Mouse (Mus musculus) CD8-positive naive resting alpha-beta T cell, adult 2 months (primary cell): ENCODE data around the gene Pou2af1.

Experiments
- DNase-seq, 2 experiments: peaks; one replicate each; pipeline ENCODE4 v3.0.0; 2022; ENCODE audit warnings: low read depth in 2 of 2, low spot score in 2 of 2

Pou2af1 gene

DNA sequence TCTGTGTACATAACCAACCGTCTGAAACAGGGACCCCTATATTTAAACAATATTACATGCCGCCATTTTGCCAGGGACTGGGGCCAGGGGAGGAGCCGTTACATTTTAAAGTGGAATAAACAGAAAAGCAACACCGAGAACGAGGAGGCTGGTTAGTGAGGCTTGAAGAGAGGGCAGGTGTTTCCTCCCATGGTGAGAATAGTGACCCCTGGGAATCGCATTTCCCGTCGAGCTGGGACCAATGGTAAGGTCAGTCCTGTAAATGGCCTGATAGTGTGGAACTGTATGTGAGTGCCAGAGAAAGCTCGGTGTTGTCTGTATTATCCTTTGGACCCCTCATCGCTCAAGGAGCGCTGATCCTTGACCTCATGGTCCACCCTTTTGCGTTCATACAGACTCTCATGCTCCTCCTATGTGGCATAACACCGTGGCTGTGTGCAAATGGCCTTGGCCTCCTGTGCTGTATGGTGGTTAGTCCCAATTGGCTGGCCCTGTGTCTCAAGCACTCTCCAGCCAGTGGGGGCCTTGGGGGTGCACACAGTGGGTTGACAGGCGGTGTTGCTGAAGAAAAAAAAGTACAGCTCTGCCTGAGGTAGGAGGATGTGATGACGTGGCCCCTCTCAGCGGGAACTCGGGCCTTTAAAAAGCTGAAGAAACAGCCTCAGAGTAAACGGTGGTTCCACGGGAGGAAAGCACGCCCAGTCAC lies at the start of gene Pou2af1:
Gene Pou2af1, plus strand, starts transcription at position 686 of the 706 bp plus-strand sequence.
- DNase-seq, result peak in 1 of 2 experiments; percentile 83

- no peak for DNase-seq
Observed at GRCm38 (mm10) chr9:51163989-51164388, 49.5 kb upstream of the Pou2af1 start.

GRCm38 (mm10) chr9:51165312-51166180 lies 48.0 kb upstream of the Pou2af1 start, which contains the start of gene Gm32742:
Gene Gm32742 (minus strand): TSS chr9:51165517.
- no peak for DNase-seq

- no peak for DNase-seq
Observed at GRCm38 (mm10) chr9:51167954-51168353, 45.6 kb upstream of the Pou2af1 start.

- no peak for DNase-seq
Observed at GRCm38 (mm10) chr9:51168698-51169097, 44.8 kb upstream of the Pou2af1 start.

DNA sequence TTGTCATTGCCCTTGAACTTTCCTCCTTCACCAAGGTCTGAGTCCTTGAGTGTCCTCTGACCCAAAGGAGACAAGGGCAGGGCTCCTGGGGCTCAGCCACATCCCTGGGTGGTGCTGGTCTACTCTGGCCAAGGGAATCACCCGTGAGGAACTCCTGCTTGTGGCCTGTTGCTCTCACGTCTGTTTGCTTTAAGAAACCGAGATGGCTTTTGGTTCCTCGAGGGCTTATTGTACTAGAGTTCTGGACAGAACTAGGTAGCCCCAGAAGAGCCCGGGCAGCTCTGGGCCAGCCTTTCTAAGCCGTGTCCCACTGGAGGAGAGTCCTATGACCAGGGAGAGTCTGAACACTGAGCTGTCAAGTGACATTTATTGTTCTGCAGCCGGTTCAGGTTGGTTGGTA lies 44.4 kb upstream of the Pou2af1 start:
- DNase-seq, result no peak

DNA sequence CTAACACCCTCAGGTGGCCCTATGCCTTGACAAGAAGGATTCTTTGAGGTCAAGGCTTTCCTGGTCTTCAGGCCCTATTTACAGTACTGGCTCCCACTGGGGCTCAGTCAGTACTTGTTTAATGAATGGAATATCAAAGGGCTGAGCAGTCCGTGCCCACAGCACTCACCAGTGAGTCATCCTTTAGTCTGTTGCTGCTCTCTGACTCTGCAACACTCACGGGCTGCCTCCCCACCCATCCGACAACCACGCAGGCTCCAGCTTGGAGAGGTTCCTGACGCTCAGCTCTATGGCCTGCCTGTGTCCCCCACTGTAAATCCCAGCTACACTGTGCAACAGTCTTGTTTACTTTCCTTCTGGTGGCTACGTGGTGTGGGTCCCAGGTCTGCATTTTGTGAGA lies 43.2 kb upstream of the Pou2af1 start:
- DNase-seq, result no peak

GRCm38 (mm10) chr9:51174890-51175464 lies 38.5 kb upstream of the Pou2af1 start:
- no peak for DNase-seq

DNA sequence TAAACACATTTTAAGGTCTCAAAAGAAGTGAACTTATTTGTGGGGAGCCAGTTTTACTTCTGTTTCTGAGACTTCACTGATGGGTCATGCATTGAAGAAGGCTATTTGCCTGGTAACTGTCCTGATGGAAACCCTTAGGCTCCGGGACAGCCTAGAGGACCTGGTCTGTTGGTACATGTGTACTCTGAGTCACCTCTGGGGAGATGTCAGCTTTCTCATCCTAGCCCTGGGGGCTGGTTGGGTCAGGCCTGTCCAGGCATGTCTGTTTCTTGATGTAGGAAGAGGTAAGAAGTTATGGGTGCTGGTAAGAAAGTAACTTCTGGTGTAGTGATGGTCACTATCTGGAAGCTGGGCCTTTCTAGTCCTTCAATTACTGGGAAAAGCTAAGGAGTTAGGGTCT lies 37.8 kb upstream of the Pou2af1 start:
- DNase-seq, result no peak

- peak in 1 of 2 experiments; percentile 22 for DNase-seq
Observed at GRCm38 (mm10) chr9:51178297-51178696, 35.2 kb upstream of the Pou2af1 start.

GRCm38 (mm10) chr9:51180621-51181020 lies 32.9 kb upstream of the Pou2af1 start:
- DNase-seq, result no peak

- no peak for DNase-seq
Observed at GRCm38 (mm10) chr9:51182716-51183710, 30.5 kb upstream of the Pou2af1 start.

DNA sequence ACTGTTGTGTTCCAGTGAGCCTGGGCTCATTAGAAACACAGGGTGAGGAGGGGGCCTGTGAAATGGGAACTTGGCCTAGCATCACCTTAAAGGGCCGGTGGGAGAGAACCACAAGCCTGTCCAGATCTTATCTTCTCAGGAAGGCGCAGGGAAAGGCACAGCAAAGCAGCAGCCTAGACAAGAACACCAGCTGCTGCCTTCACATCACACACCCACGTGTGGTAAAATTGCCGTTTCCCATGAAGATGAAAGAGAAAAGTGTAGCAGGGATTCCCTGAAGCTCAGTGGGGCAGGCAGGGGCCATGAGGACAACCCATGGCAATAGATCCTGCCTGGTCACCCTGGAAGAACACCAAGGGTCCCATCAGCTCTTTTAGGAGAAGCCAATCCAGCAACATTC lies 28.1 kb upstream of the Pou2af1 start:
- no peak for DNase-seq

- peak in 1 of 2 experiments; percentile 9 for DNase-seq
Observed at GRCm38 (mm10) chr9:51185871-51186270, 27.6 kb upstream of the Pou2af1 start.

DNA sequence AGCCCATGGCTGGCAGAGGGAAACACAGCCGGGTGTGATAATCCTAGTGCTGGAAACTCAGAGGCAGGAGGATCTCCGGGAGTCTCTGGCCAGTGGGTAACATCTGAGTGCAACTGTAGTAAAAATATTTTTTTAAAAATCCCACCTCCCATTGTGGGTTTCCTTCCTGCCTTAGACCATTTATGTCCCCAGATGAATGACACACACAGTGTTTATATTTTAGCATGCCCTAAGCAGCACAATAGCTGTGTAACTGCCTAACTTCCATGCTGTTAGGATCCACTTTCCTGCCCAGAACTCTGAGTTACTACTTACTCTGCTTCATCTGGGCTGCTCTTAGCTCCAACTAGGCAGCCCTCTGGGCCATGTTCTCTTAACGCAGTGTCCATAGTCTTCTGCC lies 22.9 kb upstream of the Pou2af1 start:
- DNase-seq, result no peak

DNA sequence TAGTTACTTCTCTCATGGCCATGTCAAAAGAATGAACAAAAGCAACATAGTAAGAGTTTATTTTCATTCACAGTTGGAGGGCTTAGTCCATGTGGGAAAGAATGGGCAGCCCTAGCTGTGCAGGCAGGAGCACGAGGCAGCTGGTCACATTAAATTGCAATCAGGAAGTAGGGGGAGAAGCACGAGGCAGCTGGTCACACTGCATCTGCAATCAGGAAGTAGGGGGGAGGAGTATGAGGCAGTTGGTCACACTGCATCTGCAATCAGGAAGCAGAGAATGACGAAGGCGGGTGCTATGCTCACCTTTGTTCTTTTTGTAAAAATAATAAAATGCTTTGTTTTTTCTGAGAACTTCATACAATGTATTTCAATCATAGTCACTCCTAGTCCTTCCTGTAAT lies 18.7 kb upstream of the Pou2af1 start:
- DNase-seq, result no peak

DNA sequence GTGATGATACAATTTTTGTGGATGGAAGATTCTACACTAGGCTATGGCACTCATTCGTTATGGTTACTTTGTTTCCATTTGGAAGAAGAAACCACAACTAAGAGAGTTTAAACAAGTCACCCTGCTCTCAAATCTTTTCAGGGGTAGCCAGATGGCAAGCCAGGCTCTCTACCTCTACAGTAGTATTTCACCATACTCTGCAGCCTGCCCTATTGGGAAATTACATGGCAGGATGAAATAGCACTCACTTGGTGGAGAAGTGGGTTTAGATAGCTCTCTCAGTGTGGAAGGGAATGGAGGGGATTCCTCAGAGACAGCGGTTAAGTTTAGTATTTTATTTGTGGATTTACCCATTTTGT lies 4.6 kb upstream of the Pou2af1 start:
- no peak for DNase-seq

DNA sequence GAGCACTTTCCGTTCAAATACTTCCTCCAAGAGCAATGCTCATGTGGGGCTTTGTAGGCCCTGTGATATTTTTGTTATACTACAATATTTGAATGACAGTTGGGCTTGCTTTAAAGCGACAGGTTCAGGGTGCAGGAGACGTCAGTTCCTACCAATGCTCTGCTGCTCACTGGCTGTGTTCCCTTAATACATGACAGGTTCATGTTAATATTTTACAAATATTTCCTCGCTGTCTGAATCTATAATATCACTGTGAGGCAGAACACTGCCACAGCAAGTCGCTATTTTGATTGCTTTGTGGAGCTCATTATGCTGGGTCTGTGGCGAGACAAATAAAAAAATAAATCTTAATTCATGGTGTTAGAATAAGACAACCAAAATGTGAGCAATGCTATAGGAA lies 2.3 kb upstream of the Pou2af1 start:
- no peak for DNase-seq

- peak in 1 of 2 experiments; percentile 84 for DNase-seq
Observed at GRCm38 (mm10) chr9:51213729-51214237, 275 bp downstream of the Pou2af1 start.

DNA sequence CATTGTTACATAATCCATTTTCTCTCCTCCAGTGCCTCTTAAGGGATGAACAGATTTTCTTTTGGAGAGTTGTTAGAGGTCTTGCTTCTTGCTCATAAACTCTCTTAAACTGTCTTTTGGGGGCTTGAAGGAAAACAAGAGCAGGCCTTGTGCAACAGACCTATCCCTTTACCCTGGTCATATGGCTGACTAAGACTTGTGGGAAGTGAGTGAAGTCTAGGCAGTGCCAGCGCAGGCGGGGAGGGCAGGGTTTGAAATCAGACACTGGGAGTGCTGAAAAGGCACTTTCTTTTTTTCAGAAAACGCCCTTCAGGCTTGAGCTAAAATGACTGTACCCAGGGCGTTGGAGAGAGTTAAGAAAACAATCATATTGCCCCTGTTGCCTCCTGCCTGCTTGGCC lies 1.8 kb downstream of the Pou2af1 start:
- DNase-seq, result no peak

DNA sequence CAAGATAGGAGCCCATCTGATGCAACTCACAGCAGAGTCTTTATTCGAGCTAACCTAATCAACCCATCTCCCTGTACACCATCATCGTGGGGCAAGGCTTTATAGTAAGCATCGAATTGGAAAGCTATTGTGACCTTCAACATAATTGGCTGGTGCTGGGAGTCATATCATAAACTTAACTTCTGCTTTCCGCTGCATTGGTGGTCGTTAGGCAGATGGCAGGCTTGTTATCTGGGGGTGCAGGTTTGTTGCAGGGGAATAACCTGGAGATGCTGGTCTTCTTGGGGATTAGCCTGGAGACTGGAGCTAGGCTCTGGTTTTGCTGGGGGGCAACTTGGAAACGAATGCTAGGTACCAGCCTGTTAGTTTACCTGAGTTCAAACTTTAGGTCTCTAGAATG lies 2.4 kb downstream of the Pou2af1 start:
- no peak for DNase-seq
